9 mouse cellular contexts compared by ENCODE assay signal in genomic region chr10:44861671-44862359, GRCm38 (mm10).
A peak's percentile ranks its signal among the peaks of the same experiment; 100 is the strongest.
DNase-seq lines count a peak whose midpoint lies in the region; ATAC-seq and TF ChIP-seq lines count a peak whose summit lies in the region.
"Had no signal": no experiment of that assay in that cellular context is flagged by ENCODE, and none has a peak within 500 bp of the region (broad histone marks: within the 10 kb centered on the region; RNA-seq: fewer than 3 reads in every experiment).

No protein-coding gene starts in this region.

- TF ChIP-seq CTCF in brain, embryonic 14.5 days (IDR thresholded peaks at IDR 0.05; ENCODE audit: borderline replicate concordance, extremely low read depth, insufficient read depth, insufficient read length): no peak
- TF ChIP-seq CTCF in lung, adult 2 months (IDR thresholded peaks at IDR 0.05; ENCODE audit: insufficient read depth, low read length): no peak

- H3K27me3 ChIP-seq in intestine, embryonic 16.5 days (replicated peaks; ENCODE audit: control insufficient read depth, insufficient read depth, low read length): no peaks in the 10 kb centered on the region
- H3K27me3 ChIP-seq: forebrain, embryonic 12.5 days; megakaryocyte, embryonic 14.5 days had no signal

- H3K9ac ChIP-seq in intestine, embryonic 16.5 days (ENCODE audit: low read depth, low read length): no peak overlapping the region
- H3K9ac ChIP-seq: forebrain, embryonic 12.5 days had no signal

- H3K36me3 ChIP-seq in intestine, embryonic 16.5 days (ENCODE audit: control insufficient read depth, insufficient read depth, low read length): no peaks in the 10 kb centered on the region
- H3K36me3 ChIP-seq: forebrain, embryonic 12.5 days had no signal

- ATAC-seq in intestine, embryonic 16.5 days: peak; percentile 34

- H3K27ac ChIP-seq in intestine, embryonic 16.5 days (ENCODE audit: low read length): peak overlapping the region; percentile 94
- H3K27ac ChIP-seq: forebrain, embryonic 12.5 days had no signal

- intact Hi-C loops in left cerebral cortex, postnatal 25 days (cut with DNase I): no loop called here

- H3K4me1 ChIP-seq in intestine, embryonic 16.5 days (ENCODE audit: control insufficient read depth, insufficient read depth, low read length): peaks cover 20% of the 10 kb centered on the region
- no peaks in the 10 kb centered on the region for H3K4me1 ChIP-seq in lung, adult 2 months (ENCODE audit: control insufficient read depth, insufficient read depth, low read length)
- H3K4me1 ChIP-seq: megakaryocyte, embryonic 14.5 days had no signal

- 42% methylated on average over 10 of the region's 10 CpGs for WGBS in intestine, embryonic 16.5 days
- 24% methylated on average over 10 of the region's 10 CpGs for WGBS in lung, adult 2 months

- no peaks in the 10 kb centered on the region for H3K9me3 ChIP-seq in intestine, embryonic 16.5 days (ENCODE audit: control insufficient read depth, low read length)
- H3K9me3 ChIP-seq: forebrain, embryonic 12.5 days had no signal

- H3K4me2 ChIP-seq in intestine, embryonic 16.5 days (ENCODE audit: low read depth, low read length): no peak overlapping the region
- H3K4me2 ChIP-seq: forebrain, embryonic 12.5 days had no signal

- no peak overlapping the region for H3K4me3 ChIP-seq in intestine, embryonic 16.5 days (ENCODE audit: low read length)
- H3K4me3 ChIP-seq in lung, adult 2 months (replicated peaks; ENCODE audit: extremely low read depth, low read depth, low read length): no peak overlapping the region
- H3K4me3 ChIP-seq: forebrain, embryonic 12.5 days; megakaryocyte, embryonic 14.5 days had no signal

- TF ChIP-seq POLR2A in brain, embryonic 14.5 days (IDR thresholded peaks at IDR 0.05; ENCODE audit: borderline replicate concordance, extremely low read depth, insufficient read depth, insufficient read length, poor library complexity, severe bottlenecking): no peak
- TF ChIP-seq POLR2A in lung, adult 2 months (IDR thresholded peaks at IDR 0.05; ENCODE audit: borderline replicate concordance, extremely low read depth, low read depth, low read length): no peak

- peak; percentile 49 for DNase-seq in adrenal gland, adult 8-10 months
- peak; percentile 14 for DNase-seq in brain, embryonic 14.5 days (ENCODE audit: low read depth)
- DNase-seq in lung, adult 2 months: peak; percentile 13
- no peak for DNase-seq in layer of hippocampus, adult 8-10 months (ENCODE audit: low spot score in 2 of 2)
- DNase-seq in left cerebral cortex, postnatal 25 days (ENCODE audit: low spot score in 2 of 2): no peak
- DNase-seq in right cerebral cortex, adult 2 months (ENCODE audit: low spot score in 2 of 2): no peak

Comparison
In these comparisons a context has a peak if more than half of its experiments do, and no peak if none do; other contexts are left out.
1. DNase-seq: peak in adrenal gland, adult 8-10 months (single experiment), brain, embryonic 14.5 days (single experiment) and lung, adult 2 months (single experiment); none in layer of hippocampus, adult 8-10 months (0 of 2), left cerebral cortex, postnatal 25 days (0 of 2) and right cerebral cortex, adult 2 months (0 of 2).